Mouse (Mus musculus) T-helper 1 cell (primary cell): ENCODE measurements around the gene Lrrc52.

Experiments used
- in situ Hi-C: fragments of 300-600 bp; cut with MboI, MseI; formaldehyde crosslinking; loops from one replicate; pipeline ENCODE4 v1.15.1; 2025; ENCODE audit warnings: high pct_unique_total_duplicates

Gene Lrrc52

DNA sequence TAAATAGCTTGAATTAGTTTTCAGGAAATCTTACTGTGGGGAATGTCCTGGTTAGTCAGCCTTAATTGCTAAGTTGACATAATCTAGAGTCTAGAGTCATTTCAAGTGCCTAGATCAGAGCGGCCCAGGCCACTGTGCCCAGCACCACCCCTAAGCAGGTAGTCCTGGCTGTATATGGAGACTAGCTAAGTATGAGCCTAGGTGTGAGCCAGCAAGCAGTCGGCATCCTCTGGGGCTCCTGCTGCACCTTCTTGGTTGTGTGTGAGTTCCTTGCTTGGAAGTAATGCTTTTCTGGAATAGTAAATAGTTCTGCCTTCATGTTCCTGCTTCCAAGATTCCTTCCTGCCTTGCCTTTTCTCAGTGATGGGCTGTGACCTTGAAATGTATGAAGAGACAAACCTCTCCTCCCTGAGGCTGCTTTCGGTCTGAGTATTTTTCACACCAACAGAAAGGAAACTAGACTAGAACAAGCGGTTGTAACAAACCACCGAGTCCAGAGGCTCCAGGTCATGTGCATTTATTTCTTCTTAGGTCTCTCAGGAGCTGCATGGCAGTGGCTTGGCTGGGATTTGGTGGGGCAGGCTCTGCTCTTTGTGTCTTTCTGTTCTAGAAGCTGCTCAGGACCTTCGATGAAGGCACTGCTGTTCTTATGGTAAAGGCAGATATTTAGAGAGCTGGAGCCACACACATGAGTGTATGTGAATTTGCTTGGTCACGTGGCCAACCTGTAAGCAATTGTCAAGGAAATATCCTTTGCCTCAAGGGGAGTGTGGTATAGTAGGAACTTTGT, 30.2 kb downstream of the Lrrc52 start:
- in situ Hi-C loops: no loop called here

GRCm38 (mm10) chr1:167434931-167435330, 31.6 kb downstream of the Lrrc52 start:
- in situ Hi-C loops: no loop called here

GRCm38 (mm10) chr1:167430976-167431676, 35.5 kb downstream of the Lrrc52 start:
- in situ Hi-C loops: no loop called here

DNA sequence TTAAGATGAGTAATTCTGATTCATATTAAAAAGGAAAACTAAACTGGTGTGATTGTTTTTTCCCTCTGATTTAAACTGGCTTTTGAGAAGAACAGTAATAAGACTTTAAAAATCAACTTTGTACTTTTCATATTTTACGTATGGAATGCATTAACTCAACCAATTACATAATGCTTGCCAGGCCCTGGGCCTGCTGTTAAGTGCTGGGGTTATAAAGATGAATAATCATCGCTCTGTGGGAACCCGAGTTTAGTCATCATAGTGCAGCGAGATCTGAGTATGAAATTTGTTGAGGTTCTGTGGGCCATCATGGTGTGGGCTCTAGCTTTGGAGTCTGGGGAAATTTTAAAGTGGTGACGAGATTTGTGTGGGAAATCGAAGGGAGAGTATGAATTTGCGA, 39.9 kb downstream of the Lrrc52 start:
- in situ Hi-C loops: no loop called here

DNA sequence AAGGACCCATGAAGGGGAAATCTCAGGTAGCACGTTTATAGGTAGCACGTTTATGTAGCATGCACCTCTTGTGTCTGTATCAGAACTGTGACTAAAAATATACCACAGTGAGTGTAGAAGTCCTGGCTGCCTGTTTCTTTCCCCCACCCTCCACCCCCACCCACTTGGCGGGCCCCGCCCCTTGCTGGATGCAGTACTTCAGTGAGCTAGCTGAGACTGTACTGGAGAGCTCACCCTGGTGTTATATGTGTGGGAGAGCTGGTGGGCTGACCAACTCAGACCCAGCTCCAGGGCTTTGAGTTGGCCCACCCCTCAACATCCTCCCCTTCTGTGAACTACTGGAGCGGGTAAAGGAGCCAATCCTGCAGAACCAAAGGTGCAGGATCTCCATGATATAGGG, 41.0 kb downstream of the Lrrc52 start:
- in situ Hi-C loops: no loop called here

DNA sequence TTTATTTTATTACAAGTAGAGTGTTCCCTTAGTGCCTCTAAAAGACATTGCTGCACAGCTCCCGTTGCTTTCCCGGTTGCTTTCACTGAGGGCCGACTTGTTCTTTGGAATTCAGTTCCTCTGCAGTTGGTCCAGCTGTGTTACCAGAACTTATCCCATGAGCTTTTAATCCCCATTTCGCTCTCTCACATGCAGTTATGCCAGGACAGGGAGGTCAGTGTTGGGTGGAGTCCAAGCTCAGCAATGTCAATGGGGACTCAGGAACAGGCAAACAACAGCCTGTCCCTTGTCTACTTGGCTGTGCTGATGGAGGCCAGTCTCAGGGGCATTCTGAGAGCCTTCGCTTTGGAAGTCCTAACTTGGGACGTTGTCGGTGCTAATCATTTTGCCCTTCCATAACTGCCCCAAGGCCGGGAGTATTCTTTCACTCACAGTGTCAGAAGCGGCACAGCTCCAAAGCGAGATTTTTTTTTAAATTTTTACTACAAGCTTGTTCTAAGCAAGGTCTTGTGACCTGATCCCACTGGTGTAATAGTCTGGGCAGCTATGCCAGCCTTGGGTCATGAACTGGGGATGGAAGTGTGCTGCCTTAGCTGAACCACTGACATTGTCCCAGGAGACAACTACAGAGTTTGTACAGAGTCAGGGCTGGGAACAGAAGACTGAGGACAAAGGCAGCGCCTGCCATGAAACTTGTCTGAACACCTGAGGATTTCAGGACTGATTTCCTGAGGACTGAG, 43.9 kb downstream of the Lrrc52 start:
- in situ Hi-C loops: no loop called here

GRCm38 (mm10) chr1:167414846-167415245, 51.7 kb downstream of the Lrrc52 start:
- in situ Hi-C loops: loop anchor here (5.0 kb wide), 1 partner anchor 227 kb away; no protein-coding TSS in a partner anchor

DNA sequence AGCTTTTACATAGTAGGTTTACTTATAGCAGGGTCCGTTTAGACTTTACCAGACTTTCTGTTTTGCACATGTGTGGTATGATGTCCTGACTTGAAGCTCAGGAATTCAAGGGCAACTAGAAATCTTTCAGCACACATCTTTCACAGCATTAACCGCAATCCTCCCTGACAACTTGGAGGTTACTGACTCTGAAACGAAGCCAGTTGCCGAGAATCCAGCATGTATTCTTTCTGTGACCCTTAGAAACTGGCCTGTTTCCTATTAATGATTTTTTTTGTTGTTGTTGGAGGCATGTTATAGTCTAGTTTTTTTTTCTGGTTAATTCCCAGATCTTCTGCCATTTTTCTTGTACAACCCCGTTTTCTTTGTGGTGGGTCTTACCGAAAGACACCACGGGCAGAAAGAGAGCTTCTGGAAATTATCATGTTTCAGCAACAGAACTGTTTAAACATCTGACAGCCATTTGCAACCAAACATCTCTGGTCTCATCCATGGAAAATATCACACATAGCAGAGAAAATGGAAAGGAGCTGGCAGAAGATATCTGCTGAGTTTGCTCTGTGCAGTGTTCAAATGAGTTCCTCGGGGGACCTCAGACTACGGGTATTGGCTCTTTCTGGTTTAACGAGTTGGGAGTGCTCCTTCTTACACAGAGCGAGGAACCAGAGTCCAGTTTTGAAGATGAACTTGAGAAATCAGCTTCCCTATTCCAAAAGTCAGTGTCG, 54.4 kb downstream of the Lrrc52 start:
- in situ Hi-C loops: no loop called here

DNA sequence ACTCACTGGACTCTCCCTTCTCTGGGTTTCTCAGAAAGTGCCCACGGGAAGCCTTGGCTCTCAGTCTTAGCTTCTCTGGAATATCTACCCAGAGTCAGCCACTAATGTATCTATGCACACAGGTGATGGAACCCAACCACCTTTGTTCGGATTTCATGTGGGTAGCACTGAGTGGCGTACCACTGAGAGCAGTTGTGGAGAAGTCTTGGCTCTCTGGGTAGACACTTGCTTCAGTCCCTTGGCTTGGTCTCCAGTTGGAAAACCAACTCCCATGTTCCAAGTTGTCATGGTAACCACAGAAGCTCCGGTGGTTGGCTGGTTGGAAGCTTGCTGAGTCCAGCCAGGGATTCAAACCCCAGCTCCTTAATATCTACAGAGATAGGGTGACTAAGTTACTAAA, 57.0 kb downstream of the Lrrc52 start:
- in situ Hi-C loops: no loop called here

GRCm38 (mm10) chr1:167405237-167405636, 61.3 kb downstream of the Lrrc52 start:
- in situ Hi-C loops: no loop called here
